Mouse (Mus musculus): ENCODE data around the gene Pak6.
A peak's percentile ranks its signal among the peaks of the same experiment; 100 is the strongest.

Pak6 gene

DNA sequence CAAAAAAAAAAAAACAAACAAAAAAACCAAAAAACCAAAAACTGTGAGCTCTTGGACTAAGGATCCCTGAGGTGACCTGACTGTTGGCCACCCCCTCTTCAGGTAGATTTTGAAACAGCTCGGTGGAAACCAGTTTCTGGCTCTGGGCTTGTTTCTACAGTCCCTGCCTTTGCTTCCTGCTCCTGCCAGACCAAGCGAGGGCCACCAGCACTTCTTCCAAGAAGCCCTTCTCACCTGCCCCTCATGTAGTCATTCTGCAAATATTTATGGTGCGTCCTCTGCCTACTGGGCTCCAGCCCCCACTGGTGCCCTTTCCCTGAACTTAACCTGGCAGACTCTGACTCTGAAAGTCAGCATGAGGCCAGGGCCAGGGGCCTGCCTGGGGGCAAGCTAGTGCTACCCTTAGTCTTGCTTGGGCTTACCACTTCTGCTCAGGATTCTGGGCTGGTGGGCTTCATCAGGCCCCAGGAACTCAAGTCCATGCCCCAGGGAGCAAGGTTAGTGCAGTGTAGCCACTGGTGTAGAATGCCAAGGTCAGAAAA lies 1.9 kb downstream of the Pak6 start:
- DNase-seq (ENCODE audit: inconsistent ontology term): no peak

DNA sequence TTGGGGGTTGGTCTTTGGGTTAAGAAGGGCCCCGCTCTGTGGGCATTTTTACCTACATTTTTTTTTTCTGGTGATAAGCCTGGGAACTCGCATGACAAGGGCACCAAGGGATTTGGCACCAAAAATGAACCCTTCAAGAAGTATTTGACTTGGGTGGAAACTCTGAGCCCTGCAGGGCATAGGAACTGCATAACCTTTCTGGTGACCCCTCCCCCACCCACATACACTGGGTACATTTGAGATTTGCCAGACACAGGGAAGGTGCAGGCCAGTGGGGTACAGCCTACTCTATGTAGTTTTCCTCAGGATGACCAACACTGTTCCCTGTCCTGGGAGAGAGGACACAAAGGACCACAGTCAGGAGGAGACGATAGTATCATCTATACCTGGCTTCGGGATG lies 2.5 kb downstream of the Pak6 start:
- DNase-seq (ENCODE audit: inconsistent ontology term): no peak

DNA sequence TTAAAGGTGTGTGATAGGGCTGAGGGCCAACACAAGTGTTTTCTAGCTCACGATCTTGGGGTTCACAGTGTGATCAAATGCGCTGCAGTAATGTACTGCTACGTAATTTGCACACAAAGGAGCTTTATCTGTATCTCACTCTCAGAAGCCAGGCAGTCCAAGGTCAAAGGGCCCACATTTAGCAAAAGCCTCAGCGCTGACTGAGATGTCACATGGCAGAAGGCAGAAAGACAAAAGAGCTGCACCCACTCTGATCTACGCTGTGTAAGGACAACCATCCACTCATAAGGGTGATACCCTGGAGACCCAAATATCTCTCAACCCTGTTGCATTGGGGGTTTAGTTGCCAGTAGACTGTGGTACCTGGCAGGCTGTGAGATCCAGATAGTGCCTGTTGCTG lies 4.1 kb downstream of the Pak6 start:
- DNase-seq (ENCODE audit: inconsistent ontology term): no peak

DNA sequence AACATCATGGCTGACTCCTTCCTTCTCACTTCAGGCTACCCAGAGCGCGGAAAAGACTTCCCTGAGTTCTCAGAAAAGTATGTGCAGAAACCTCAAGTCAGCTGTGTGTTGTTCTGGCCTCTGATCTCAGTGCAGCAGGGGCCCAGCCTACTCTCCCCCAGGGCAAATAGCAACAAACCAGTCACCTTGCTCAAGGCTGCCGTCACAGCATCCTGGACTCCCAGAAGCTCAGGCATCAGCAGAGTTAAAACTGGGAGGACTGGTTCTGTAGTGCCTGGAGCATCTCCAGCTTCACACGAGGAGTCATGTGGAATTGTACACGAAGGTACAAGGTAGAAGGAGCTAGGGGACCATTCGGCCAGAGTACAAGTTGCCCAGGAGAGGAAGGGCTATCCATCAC lies 6.1 kb downstream of the Pak6 start:
- no peak for DNase-seq (ENCODE audit: inconsistent ontology term)

DNA sequence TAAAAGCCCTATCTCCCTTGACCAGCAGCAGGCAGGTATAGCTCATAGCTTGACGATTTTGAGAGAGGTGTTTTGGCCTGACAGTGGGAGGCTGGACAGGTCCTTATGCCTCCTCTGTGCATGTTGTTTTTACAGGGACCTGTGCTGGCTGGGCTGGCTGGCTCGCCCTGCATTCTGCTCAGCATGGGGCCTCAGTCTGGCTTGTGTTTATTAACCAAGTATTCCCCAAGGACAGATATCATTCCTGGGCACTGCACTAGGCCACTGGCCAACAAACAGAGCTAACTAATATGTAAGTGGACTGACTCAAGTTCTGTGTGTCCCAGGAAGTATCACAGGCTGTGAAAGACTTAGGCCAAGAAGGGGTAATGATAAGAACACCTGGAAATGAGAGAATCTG lies 6.7 kb downstream of the Pak6 start:
- DNase-seq (ENCODE audit: inconsistent ontology term): no peak

DNA sequence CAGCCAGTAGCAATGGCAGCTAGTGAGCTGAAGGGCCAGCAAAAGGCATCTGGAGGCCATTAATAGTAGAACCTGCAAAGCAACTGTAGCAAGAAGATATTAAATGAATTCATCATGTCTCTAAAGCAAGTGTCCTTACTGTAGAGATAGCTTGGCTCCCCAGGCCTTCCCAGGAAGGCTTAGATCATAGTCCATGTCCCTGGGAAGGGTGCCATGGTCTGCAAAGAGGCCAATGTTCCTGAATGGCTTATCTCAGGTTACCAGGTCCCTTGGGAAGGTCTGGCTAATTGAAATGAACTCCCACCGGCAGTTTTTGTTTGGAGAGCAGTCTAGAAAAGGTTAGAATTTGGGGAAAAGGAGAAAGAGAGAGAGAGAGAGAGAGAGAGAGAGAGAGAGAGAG lies 8.6 kb downstream of the Pak6 start:
- DNase-seq (ENCODE audit: inconsistent ontology term): no peak

DNA sequence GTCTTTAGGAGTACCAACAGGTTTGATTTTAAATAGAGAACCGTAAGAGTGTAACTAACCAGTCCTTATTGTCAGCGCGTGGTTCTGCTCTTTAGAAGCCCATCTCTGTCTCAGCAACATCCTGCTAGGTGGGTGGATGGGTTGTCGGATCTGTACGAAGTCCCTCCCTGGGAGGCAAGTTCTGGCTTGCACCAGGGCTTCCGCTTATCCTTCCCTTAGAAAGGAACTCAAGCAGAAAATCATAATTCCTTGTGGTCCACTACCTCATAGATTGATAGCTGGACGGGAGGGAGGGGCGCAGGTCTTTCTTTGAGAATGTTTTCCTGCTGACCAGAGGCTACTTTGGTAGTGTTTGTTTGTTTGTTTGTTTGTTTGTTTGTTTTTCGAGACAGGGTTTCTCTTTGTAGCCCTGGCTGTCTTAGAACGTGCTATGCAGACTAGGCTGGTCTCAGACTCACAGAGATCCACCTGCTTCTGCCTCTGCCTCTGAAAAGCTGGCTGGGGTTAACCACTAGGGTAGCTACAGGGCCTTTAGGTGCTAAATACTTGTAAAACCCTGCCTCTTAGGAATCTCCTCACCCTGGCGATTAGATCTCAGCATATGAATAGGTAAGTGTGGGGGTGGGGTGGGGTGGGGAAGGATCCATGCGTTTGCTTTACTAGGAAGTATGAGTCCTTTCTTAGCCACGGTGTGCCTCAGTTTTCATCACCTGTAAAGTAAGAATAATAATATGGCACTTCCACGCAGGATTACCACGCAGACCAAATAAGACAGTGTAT lies 10.8 kb downstream of the Pak6 start:
- no peak for DNase-seq (ENCODE audit: inconsistent ontology term)

DNA sequence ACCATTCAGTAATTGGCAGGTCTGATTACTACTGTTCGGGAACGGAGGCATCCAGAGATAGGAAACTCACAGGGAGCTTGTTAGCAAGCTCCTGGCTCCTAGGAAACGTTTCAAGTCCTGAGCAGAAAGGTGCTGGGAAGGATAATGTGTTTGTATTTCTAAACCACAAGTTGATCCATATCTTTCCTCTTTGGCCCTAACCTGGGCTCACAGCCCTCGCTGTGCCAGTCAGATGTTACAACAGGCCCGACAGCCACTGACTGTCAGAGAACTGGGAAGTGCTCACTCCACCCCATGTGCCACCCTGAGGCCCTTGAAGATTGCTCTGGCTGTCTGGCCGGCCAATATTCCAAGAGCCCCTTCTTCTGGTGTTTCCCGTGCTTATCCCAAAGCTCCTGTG lies 11.4 kb downstream of the Pak6 start:
- no peak for DNase-seq (ENCODE audit: inconsistent ontology term)

DNA sequence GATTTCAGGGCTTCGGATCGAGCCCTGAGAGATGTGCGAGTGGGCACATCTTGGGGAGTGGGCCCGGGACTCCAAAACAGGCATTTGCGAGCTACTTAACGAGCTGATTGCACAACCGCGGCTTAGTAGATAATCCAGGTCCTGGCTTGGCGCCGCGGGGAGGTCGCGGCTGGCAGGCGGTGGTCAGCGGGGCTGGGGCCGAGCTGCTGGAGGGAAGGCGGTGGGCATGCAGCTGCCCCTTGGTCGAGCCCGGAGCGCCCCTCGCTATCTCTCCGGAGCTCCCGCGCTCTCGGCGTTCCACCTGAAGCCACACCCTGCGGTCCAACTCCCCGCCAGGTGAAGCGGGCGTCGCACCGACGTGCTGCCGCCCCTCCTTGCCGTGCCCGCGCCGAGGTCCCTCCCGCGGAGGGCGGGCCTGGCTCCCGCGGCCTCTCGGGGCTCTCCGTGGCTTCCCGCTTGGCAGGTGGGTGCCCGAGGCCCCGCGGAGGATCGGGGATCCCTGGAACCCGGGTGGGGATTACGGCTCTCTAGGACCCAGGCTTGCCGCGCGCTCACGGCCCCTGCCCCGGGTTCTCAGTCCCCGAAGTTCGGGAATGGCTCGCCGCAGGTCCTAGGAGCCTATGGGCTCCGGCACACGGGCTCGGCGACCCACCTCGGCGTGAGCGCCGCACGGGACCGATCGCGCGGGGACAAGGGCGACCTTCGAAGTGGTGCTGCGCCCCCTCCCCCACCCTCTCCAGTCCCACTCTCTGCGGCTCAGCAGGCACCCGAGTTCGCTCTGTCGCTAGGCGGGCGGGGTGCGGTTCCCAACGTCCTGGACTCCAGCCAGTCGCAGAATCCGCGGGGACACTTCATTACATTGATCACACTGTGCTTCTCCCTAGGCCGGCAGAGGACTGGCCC lies 14.0 kb downstream of the Pak6 start:
- no peak for DNase-seq (ENCODE audit: inconsistent ontology term)

DNA sequence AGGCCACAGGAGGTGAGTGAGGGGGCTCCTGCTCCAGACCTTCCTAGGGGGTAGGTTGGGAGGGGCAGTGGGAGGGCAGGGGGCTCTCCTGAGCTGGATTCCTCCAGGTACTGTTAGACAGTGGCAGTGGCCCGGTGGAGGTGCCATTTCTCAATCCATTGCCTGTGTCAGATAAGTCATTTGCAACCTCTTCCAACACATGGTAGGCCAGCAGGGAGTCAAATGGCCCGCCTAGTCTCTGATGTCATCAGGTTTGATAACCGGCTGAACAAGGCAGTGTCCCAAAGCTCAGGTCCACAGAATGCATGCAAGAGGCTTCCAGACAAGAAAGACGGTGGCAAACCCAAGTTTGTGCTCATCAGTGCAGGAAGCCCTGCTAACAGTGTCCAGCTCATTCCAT lies 14.7 kb downstream of the Pak6 start:
- no peak for DNase-seq (ENCODE audit: inconsistent ontology term)

DNA sequence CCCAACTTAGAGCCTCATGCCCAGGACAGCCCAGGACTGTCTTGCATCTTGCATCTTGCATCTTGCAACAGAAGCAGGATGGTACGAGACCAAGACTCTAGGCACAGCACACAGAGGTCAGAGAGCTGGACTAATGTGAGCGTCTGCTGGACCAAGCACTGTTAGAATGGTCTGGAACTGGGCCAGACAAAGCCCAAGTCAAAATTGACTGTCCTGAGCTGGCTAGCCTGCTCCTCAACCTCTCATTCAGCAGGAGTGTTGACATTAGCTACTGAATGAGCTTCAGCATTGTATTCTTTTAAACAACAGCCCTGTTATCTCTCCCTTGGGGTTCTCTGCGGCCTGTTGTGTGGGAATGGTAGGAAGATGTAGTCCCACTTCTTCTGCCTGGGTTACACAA lies 16.5 kb downstream of the Pak6 start:
- DNase-seq (ENCODE audit: inconsistent ontology term): no peak

DNA sequence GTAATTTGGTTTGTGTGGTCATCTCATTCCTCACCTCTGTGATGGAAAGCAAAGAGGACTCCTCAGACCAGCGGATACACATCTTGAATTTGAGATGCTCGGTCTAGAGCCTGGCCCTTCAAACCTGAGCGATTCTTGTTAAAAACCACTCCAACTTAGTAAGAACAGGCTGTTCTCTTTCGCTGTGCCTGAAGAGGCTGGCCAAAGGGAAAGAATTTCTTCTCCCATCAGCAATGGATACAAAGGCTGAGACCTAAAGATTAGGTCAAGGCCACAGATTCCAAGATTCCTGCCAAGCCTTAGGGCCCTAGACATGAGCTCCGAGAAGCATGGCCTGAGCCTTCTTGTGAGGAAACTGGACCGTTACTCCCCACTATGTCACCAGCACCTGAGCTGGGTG lies 17.8 kb downstream of the Pak6 start:
- DNase-seq (ENCODE audit: inconsistent ontology term): no peak

DNA sequence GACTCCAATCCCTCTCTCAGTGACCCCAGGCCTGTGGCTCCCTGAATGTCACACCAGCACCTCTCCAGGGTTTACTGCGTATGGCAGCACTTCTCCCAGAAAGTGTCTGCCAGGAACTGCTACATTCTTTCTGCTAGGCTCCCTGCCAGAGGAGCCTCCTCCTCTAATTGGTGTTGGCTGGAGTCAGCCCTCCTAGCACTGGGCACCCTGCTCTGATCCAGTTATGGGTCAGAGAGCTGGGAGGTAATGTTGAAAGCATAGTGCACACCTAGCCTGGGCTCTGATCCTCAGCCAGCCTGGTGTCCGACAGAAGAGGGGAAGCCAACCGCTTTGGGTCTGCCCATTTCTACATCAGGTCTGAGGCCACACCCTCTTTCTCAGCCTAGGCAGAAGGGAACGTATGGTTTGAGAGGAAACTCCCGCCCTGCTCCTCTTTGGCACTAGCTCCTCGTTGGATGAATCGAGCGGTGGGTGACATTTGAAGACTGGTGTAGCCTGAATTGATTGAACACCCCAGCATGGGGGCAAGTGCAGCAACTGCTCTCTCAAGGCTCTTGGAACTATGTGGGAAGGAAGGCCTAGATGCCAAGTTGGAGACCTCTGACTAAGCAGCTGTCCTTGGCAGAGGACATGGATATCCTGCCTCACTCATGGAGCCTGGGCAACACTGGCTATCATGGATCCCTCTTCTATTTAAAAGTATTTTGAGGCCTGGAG lies 19.6 kb downstream of the Pak6 start:
- peak; percentile 70 for DNase-seq (ENCODE audit: inconsistent ontology term)

DNA sequence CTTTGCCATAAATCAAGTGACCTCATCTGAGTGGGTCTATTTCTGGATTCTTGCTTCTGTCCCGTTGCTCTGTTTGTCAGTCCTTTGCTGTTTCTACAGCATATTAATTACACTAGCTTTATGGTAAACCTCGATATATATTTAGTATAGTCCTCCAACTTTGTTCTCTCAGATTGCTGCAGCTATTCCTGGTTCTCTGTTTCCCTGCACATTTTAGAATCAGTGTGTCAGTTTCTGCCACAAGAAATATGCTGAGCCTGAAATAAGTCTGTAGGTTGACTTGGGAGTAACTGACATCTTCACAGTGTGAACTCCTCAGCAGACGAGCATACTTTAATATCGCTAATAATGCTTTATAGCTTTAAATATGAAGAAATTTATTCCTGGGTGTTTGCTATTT lies 22.0 kb downstream of the Pak6 start:
- DNase-seq (ENCODE audit: inconsistent ontology term): no peak

DNA sequence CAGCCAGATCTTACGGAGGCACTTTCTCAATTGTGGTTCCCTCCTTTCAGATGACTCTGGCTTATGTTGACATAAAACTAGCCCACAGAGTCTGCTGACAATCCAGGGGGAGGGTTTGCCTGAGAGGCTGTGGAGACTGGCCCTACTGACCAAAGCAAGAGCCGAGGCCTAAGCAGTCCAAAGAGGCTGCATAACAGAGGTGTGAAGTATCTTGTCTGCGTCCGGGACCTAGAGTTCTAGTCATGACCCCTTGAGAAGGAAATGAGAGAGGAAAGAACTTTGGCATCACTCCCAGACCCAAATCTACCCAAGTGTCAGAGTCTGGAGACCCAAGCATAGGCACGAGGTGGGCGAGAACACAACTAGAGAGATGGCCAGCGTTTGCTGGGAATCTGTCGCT lies 23.6 kb downstream of the Pak6 start:
- no peak for DNase-seq (ENCODE audit: inconsistent ontology term)

DNA sequence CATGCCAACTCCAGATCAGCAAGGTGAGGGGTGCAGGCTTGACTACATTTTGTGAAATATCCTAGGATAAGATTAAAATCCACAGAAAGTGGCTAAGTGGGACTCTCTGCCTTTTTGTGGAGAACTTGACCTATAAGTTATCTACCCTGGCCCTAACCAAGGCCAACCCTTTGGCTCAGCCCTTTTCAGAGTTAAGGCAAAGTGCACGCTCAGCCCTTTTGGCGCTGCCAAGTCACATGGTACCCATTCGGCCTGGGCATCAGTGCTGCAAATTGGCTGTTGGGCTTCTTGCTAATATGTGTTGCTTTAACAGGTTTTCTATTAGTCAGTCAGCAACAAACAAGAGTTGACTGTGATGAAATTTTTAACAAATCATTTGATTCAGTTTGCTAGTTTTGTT lies 24.7 kb downstream of the Pak6 start:
- DNase-seq (ENCODE audit: inconsistent ontology term): no peak

DNA sequence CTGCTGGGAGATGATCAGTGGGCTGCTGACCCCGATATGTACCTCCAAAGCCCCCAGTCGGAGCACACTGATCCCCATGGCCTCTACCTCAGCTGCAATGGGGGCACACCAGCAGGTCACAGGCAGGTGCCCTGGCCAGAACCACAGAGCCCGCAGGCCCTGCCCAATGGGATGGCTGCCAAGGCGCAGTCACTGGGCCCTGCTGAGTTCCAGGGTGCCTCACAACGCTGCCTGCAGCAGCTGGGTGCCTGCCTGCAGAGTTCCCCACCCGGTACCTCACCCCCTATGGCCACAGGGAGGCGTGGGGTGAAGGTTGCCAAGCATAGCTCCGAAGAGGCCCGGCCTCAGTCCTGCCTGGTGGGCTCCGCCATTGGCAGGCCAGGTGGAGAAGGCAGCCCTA lies 26.8 kb downstream of the Pak6 start:
- no peak for DNase-seq (ENCODE audit: inconsistent ontology term)

DNA sequence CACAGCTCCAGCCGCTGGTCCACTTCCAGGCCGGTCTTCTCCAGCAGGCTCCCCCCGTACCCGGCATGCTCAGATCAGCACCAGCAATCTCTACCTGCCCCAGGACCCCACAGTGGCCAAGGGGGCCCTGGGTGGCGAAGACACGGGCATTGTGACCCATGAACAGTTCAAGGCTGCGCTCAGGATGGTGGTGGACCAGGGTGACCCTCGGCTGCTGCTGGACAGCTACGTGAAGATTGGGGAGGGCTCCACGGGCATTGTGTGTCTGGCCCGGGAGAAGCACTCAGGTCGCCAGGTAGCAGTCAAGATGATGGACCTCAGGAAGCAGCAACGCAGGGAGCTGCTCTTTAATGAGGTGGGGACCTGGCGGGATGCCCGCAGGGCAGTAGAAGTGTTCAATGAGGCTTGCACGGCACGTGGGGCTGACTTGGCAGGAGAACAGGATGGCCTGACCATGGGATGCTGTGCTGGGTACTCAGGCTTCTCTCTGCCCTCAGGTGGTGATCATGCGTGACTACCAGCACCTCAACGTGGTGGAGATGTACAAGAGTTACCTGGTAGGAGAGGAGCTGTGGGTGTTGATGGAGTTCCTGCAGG lies 30.4 kb downstream of the Pak6 start:
- DNase-seq (ENCODE audit: inconsistent ontology term): no peak

DNA sequence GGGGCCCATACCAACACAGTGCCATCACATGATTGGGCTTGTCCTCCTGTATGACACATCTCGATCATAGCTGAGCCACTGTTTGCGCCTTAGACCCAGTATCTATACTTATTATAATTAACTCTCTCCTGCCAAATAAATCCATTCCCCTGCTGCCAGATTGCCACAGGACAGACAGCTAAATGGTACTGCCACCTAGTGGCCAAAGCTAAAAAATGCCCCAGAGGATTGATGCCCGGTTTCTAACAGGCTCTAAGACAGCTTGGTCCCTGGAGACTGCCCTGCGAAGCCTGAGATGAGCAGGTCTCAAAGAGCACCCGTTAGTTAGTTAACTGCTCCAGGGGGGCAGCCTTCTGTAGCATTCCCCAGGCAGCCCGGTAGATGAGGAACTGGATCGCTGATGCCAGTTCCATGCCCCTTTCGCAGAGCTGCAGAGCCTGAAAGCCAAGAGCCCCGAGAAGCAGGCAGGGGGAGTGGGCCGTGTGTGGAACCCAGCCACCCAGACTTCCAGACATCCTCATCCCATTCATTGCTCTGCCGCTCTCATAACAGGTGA lies 32.7 kb downstream of the Pak6 start:
- no peak for DNase-seq (ENCODE audit: inconsistent ontology term)

DNA sequence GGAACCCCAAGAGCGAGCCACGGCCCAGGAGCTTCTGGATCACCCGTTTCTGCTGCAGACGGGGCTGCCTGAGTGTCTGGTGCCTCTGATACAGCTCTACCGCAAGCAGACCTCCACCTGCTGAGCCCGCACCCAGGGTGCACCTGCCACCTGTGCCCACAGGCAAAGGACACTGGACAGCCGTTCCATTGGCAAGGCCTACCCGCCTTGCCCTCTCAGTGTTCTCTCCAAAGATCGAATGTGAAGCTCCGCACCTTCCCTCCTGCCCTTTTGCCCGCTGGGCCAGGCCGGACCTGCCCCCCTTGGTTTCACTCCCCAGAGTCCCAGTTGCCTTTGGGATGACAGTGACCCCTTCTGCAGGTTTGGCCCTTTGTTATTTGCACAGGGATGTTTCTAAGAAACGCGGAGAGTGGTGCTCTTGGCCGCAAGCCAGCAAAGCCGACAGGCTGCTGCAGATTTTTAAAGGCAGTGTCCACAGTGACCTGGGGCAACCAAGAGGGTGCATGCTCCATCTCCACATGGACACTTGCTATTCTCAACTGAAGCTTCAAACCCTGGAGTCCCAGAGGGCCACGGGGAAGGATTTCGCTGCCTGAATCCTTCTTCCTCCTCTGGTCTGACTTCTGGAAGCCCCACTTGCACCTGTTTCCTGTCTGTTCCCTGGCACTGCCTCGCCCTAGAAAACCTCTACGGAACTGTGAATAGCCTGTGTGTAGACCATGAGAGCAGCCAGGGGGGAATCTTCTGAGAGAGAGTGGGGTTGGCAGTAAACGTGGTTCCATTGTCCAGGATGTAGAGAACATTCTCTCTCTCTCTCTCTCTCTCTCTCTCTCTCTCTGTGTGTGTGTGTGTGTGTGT lies 33.6 kb downstream of the Pak6 start:
- no peak for DNase-seq (ENCODE audit: inconsistent ontology term)
